In the genomic region with DNA sequence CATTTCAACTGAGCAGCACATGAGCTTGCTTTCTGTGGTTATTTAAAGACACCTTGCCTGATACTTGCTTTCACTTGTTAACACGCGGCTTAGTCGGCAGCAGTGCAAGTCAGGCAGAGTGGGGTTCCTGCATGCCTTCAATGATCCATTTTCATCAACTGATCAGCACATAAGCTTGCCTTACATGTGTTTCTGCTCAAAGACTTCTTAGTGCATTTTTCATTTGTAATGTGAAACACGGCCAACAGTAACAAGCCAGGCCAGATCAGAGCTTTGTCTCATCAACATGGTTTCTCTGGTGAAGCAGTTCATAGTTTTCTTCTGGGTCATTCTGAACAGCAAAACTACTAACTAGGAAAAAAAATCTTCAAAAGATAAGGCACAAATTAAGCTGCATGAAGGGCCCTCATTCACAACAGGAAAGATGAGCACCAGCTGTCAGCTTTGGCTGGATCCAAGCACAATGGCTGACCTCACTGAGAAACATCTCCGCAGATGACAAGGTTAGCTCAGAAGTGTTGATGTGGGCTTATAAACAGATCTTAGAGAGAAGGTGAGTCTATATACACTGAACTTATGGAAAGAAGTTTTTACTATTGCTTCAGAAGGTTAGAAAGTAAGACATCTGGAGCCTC, we compare ENCODE assay signal across 17 mouse cellular contexts.
DNase-seq lines count a peak whose midpoint lies in the region; ATAC-seq lines count a peak whose summit lies in the region.
"Had no signal": no experiment of that assay in that cellular context is flagged by ENCODE, and none has a peak within 500 bp of the region (broad histone marks: within the 10 kb centered on the region; RNA-seq: fewer than 3 reads in every experiment).

No protein-coding gene starts in this region.

- H3K27ac ChIP-seq in hindbrain, embryonic 14.5 days = no peak overlapping the region
- H3K27ac ChIP-seq: forebrain, embryonic 15.5 days; heart, adult 2 months; hindbrain, postnatal 0 days; midbrain, embryonic 12.5 days had no signal

- H3K4me3 ChIP-seq in hindbrain, embryonic 14.5 days (replicated peaks; ENCODE audit: low read length) = no peak overlapping the region
- H3K4me3 ChIP-seq: forebrain, embryonic 15.5 days; heart, adult 2 months; midbrain, embryonic 12.5 days; myocyte had no signal

- H3K4me1 ChIP-seq in hindbrain, embryonic 14.5 days (replicated peaks; ENCODE audit: control insufficient read depth, insufficient read depth, low read length) = no peaks in the 10 kb centered on the region
- H3K4me1 ChIP-seq: forebrain, embryonic 15.5 days; midbrain, embryonic 12.5 days had no signal

- peak; percentile 35 for DNase-seq in adrenal gland, adult 2 months
- no peak for DNase-seq in adrenal gland, postnatal 4 days (ENCODE audit: low spot score in 2 of 2)
- DNase-seq in kidney, adult 11 months = peak; percentile 30
- DNase-seq in kidney, adult 18-20 months = no peak
- DNase-seq in NIH3T3 (ENCODE audit: low read depth) = peak; percentile 50
- DNase-seq in heart, postnatal 10 days = peak; percentile 52 to 57
- DNase-seq in layer of hippocampus, postnatal 14 days (ENCODE audit: low spot score in 2 of 2) = no peak
- no peak for DNase-seq in hindbrain, embryonic 14.5 days (ENCODE audit: low spot score)
- DNase-seq: cerebellum, adult 11-12 months; lung, postnatal 4 days; thymus, postnatal 25 days had no signal

- no peaks in the 10 kb centered on the region for H3K9me3 ChIP-seq in hindbrain, embryonic 14.5 days (ENCODE audit: control insufficient read depth, low read length)
- H3K9me3 ChIP-seq: forebrain, embryonic 15.5 days; midbrain, embryonic 12.5 days had no signal

- H3K4me2 ChIP-seq in hindbrain, embryonic 14.5 days (replicated peaks) = no peak overlapping the region
- H3K4me2 ChIP-seq: forebrain, embryonic 15.5 days; midbrain, embryonic 12.5 days had no signal

- no peaks in the 10 kb centered on the region for H3K36me3 ChIP-seq in hindbrain, embryonic 14.5 days (replicated peaks; ENCODE audit: control insufficient read depth, insufficient read depth)
- H3K36me3 ChIP-seq: forebrain, embryonic 15.5 days; midbrain, embryonic 12.5 days had no signal

- 93% methylated on average over 5 of the region's 5 CpGs for WGBS in hindbrain, embryonic 14.5 days

- no peaks in the 10 kb centered on the region for H3K27me3 ChIP-seq in hindbrain, embryonic 14.5 days (ENCODE audit: control insufficient read depth, insufficient read depth, low read length)
- H3K27me3 ChIP-seq: CH12.LX; forebrain, embryonic 15.5 days; midbrain, embryonic 12.5 days had no signal

- H3K9ac ChIP-seq in hindbrain, embryonic 14.5 days = no peak overlapping the region
- H3K9ac ChIP-seq: forebrain, embryonic 15.5 days; midbrain, embryonic 12.5 days had no signal

- ATAC-seq in hindbrain, embryonic 14.5 days (ENCODE audit: low FRiP score) = no peak
- ATAC-seq: forebrain, embryonic 15.5 days; hindbrain, postnatal 0 days had no signal

- intact Hi-C loops in heart, postnatal 10 days (cut with DNase I) = no loop called here

Comparison
In these comparisons a context has a peak if more than half of its experiments do, and no peak if none do; other contexts are left out.
1. DNase-seq: peak in adrenal gland, adult 2 months (single experiment), kidney, adult 11 months (single experiment), NIH3T3 (single experiment) and heart, postnatal 10 days (2 of 2); none in adrenal gland, postnatal 4 days (0 of 2), kidney, adult 18-20 months (single experiment), layer of hippocampus, postnatal 14 days (0 of 2) and hindbrain, embryonic 14.5 days (single experiment).